Mouse (Mus musculus) midbrain, embryonic 10.5 days (tissue): Measurements from ENCODE around the gene Cnfn. TPM values are rescaled to one million over a fixed set of nuclear protein-coding genes. Genes with fewer than 3 reads are reported as not detected.

ENCODE experiments used
- DNase-seq: peaks from one replicate; pipeline ENCODE4 v3.0.0-alpha.2; 2017; ENCODE audit warnings: low spot score
- H3K27ac ChIP-seq: fragments of 300-500 bp; sonication (generic); replicated peaks from 2 replicates; pipeline ENCODE4 v1.5.1; 2016; ENCODE audit warnings: mild to moderate bottlenecking
- H3K27me3 ChIP-seq: fragments of 300-500 bp; sonication (generic); 2 replicates; pipeline ENCODE4 v1.6.1; 2016; ENCODE audit warnings: low read depth, mild to moderate bottlenecking; ENCODE audit not compliant: poor library complexity, severe bottlenecking
- H3K36me3 ChIP-seq: fragments of 300-500 bp; sonication (generic); 2 replicates; pipeline ENCODE4 v1.6.1; 2016; ENCODE audit warnings: mild to moderate bottlenecking, moderate library complexity
- H3K4me1 ChIP-seq: fragments of 300-500 bp; sonication (generic); 2 replicates; pipeline ENCODE4 v1.6.1; 2016
- H3K4me3 ChIP-seq: fragments of 300-500 bp; sonication (generic); 2 replicates; pipeline ENCODE4 v1.5.1; 2016; ENCODE audit warnings: mild to moderate bottlenecking, moderate library complexity
- H3K9me3 ChIP-seq: fragments of 300-500 bp; sonication (generic); replicated peaks from 2 replicates; pipeline ENCODE4 v1.6.1; 2016; ENCODE audit warnings: mild to moderate bottlenecking
- WGBS: fragments of 180-500 bp; shearing (Covaris S2); methylation state at CpG from one replicate; pipeline ENCODE4 v1.1.7; 2016; 5-methylcytosine and 5-hydroxymethylcytosine counted together
- polyA plus RNA-seq: library from polyadenylated mRNA; unstranded; fragments of >200 nt; fragmentation: Nextera tagmentation; extraction: Ambion mirVana; gene quantifications from 2 replicates; pipeline ENCODE4 v1.2.1, GENCODE M21; 2016

Gene Cnfn
- polyA plus RNA-seq, 1 experiment from 2014 or later, result not detected

GRCm38 (mm10) chr7:25377100-25377700 lies 7.7 kb upstream of the Cnfn start:
- Histone ChIP-seq H3K9me3 (no peaks in the 10 kb centered on the region), H3K4me1 (peaks cover 34% of the 10 kb centered on the region), H3K4me3 (peak overlapping the region; percentile 45), H3K36me3 (peaks cover 3% of the 10 kb centered on the region; the same call in 1 of the 2 replicates), H3K27ac (no peak overlapping the region), H3K27me3 (peaks cover 49% of the 10 kb centered on the region)
- 47% methylated on average over 8 of the region's 8 CpGs for WGBS
- no peak for DNase-seq

DNA sequence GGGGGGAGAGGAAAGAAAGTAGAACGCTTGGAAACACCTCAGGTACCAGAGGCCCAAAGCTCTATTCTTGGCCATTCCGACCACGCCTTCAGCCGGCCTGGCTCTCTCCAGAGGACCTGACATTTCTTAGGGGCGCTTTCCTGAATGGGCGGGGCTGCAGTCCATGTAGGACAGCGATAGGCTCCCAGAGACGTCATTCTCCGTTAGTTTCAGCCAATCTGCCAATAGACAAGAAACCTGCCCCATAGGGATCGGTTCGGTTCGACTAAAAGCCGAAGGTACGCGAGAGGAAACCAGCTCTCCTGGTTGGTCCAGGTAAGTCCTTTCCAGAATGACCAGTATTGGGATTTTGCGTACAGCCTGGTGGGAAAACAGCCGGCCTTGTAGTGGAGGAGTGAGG lies 7.0 kb upstream of the Cnfn start:
- Histone ChIP-seq H3K4me3 (peak overlapping the region; percentile 45), H3K4me1 (peaks cover 34% of the 10 kb centered on the region), H3K9me3 (no peaks in the 10 kb centered on the region), H3K36me3 (no peaks in the 10 kb centered on the region), H3K27ac (no peak overlapping the region), H3K27me3 (peaks cover 42% of the 10 kb centered on the region)
- WGBS, result 2% methylated on average over 17 of the region's 17 CpGs
- no peak for DNase-seq

GRCm38 (mm10) chr7:25372441-25372840 lies 2.9 kb upstream of the Cnfn start:
- DNase-seq, result no peak
- Histone ChIP-seq H3K27ac (no peak overlapping the region), H3K9me3 (no peaks in the 10 kb centered on the region), H3K27me3 (peaks cover 51% of the 10 kb centered on the region), H3K36me3 (no peaks in the 10 kb centered on the region), H3K4me1 (peaks cover 19% of the 10 kb centered on the region), H3K4me3 (no peak overlapping the region)
- WGBS, result 92% methylated on average over 5 of the region's 5 CpGs

GRCm38 (mm10) chr7:25368333-25368732 lies 1.2 kb downstream of the Cnfn start:
- Histone ChIP-seq H3K36me3 (peaks cover 14% of the 10 kb centered on the region), H3K27ac (no peak overlapping the region), H3K4me3 (no peak overlapping the region), H3K27me3 (peaks cover 71% of the 10 kb centered on the region), H3K9me3 (no peaks in the 10 kb centered on the region), H3K4me1 (peaks cover 22% of the 10 kb centered on the region)
- 20% methylated on average over 12 of the region's 12 CpGs for WGBS
- DNase-seq, result no peak

- Histone ChIP-seq H3K27me3 (peaks cover 71% of the 10 kb centered on the region), H3K4me3 (peak overlapping the region; percentile 20; the same call in 1 of the 2 replicates), H3K27ac (no peak overlapping the region), H3K4me1 (peaks cover 22% of the 10 kb centered on the region), H3K36me3 (peaks cover 20% of the 10 kb centered on the region), H3K9me3 (no peaks in the 10 kb centered on the region)
- WGBS, result 2% methylated on average over 33 of the region's 33 CpGs
- peak; percentile 35 for DNase-seq
Measured at GRCm38 (mm10) chr7:25367632-25368293, 1.8 kb downstream of the Cnfn start.

DNA sequence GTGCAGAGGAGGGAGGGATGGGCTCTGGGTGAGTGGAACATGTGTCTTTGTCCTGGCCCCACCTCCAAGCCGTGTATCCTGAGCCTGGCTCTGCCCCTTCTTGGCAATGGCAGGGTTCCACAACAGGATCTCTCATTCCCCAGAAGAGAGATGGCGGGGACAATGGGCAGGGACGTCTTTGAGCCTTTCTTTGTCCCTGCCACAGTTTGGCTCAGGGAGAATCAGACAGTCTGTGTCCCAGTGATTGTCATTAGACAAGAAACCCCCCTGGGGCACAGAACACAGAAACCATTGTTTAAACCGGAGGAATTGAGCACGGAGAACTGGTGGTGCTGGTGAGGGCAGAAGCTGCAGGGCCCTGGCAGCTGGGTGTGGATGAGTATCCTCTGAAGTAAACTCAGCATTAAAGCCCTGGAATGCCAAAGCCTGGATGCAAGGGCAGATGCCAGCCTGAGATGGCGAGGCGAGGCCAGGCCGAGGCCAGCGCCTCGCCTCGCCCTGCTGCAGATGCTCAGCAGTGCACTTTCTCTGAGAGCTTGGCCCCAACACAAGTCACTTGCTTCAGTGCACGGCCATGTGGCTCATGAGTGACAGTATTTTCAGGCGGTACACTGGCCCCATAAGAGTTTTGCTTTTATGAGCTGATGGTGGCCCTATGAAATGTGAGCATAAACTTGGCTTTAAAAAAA lies 3.4 kb downstream of the Cnfn start:
- 24% methylated on average over 13 of the region's 13 CpGs for whole genome bisulfite sequencing
- peaks cover 37% of the 10 kb centered on the region for H3K36me3 ChIP-seq
- peaks cover 69% of the 10 kb centered on the region for H3K27me3 ChIP-seq
- H3K9me3 ChIP-seq, result no peaks in the 10 kb centered on the region
- H3K27ac ChIP-seq, result peak overlapping the region; percentile 69
- peaks cover 22% of the 10 kb centered on the region for H3K4me1 ChIP-seq
- H3K4me3 ChIP-seq, result no peak overlapping the region
- no peak for DNase-seq

DNA sequence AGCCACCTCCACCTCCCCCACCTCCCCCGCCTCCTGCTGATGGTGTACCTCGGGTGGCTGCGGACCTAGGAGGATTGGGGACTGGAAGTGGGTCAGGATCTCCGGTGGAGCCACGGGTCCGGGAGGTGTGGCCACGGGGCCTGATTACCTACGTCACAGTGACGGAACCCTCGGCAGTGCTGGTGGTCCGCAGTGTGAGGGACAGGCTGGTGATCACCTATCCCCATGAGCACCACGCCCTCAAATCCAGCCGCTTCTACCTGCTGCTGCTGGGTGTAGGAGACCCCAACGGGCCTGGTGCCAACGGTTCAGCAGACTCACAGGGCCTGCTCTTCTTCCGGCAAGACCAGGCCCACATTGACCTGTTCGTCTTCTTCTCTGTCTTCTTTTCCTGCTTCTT lies 5.9 kb downstream of the Cnfn start:
- WGBS, result 94% methylated on average over 17 of the region's 17 CpGs
- H3K9me3 ChIP-seq, result no peaks in the 10 kb centered on the region
- H3K27ac ChIP-seq, result no peak overlapping the region
- peaks cover 61% of the 10 kb centered on the region for H3K36me3 ChIP-seq
- no peak for DNase-seq
- H3K4me1 ChIP-seq, result peaks cover 25% of the 10 kb centered on the region
- H3K4me3 ChIP-seq, result no peak overlapping the region
- H3K27me3 ChIP-seq, result peaks cover 45% of the 10 kb centered on the region

DNA sequence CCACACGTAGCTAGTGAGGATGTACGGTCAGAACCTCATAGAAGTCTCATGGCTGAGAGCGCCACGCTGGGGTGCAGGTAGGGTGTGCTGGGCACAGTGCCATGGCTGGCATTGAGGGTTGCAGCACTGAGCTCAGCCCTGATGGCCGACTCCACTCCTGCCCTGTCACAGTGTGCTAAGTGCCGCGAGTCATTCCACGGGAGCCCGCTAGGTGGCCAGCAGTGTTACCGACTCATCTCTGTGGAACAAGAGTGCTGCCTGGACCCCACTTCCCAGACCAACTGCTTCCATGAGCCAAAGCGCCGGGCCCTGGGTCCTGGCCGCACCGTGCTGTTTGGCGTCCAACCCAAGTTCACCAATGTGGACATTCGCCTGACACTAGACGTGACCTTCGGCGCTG lies 6.4 kb downstream of the Cnfn start:
- WGBS, result 91% methylated on average over 19 of the region's 19 CpGs
- Histone ChIP-seq H3K27me3 (peaks cover 40% of the 10 kb centered on the region), H3K36me3 (peaks cover 66% of the 10 kb centered on the region), H3K4me1 (peaks cover 28% of the 10 kb centered on the region), H3K9me3 (no peaks in the 10 kb centered on the region), H3K4me3 (no peak overlapping the region), H3K27ac (no peak overlapping the region)
- DNase-seq, result no peak

GRCm38 (mm10) chr7:25358721-25359206 lies 10.8 kb downstream of the Cnfn start:
- Histone ChIP-seq H3K4me3 (no peak overlapping the region), H3K36me3 (peaks cover 98% of the 10 kb centered on the region), H3K27ac (peak overlapping the region; percentile 52), H3K4me1 (peaks cover 9% of the 10 kb centered on the region), H3K9me3 (no peaks in the 10 kb centered on the region), H3K27me3 (no peaks in the 10 kb centered on the region)
- no peak for DNase-seq
- WGBS, result 83% methylated on average over 19 of the region's 19 CpGs

DNA sequence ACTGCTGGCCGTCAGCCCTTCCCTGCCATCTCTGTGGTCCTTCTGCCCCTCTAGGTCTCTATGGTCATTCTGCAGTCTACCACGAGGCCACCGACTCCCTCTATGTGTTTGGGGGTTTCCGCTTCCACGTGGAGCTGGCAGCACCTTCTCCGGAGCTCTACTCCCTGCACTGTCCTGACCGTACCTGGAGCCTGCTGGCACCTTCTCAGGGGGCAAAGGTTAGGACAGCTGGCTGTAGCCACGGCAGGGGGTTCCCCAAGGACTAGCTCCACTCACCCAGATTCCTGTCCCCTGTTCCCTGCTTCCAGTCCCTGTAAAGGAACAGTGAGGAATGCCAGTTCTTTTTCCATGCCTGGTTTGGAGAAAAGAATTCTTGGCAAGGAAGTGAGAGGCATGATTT lies 20.7 kb downstream of the Cnfn start:
- Histone ChIP-seq H3K36me3 (peaks cover 90% of the 10 kb centered on the region), H3K27me3 (no peaks in the 10 kb centered on the region), H3K9me3 (peaks cover 23% of the 10 kb centered on the region), H3K4me3 (no peak overlapping the region), H3K4me1 (no peaks in the 10 kb centered on the region), H3K27ac (no peak overlapping the region)
- no peak for DNase-seq
- WGBS, result 88% methylated on average over 8 of the region's 8 CpGs

DNA sequence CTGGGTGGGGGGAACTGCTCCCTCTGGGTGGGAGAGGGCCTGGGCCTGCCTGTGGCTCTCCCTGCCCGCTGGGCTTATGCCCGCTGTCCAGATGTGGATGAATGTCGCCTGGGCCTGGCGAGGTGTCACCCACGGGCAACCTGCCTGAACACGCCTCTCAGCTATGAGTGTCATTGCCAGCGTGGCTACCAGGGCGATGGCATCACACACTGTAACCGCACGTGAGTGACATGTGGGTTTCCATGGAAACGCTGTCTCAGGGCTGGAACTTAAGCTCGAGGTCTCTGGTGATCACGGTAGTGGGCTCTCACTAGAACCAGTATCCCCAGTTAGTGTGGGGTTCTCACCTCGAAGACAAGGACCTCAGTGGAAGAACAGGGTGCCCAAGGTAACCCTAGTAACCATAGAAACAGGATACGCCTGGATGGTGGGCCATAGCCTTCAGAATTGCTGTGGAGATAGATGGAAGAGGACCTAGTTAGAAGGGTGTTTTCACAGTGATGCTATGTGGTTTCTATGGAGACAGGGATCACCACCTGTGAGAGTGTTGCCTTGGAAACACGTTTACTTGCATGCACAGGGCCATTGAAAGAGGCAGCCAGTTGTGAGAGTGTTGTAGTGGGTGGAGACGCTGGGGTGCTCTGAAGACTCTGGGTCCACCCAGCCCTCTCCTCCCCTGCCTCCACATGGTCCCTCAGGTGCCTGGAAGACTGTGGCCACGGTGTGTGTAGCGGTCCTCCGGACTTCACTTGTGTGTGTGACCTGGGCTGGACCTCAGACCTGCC lies 28.3 kb downstream of the Cnfn start:
- Histone ChIP-seq H3K27me3 (no peaks in the 10 kb centered on the region), H3K4me1 (peaks cover 10% of the 10 kb centered on the region), H3K36me3 (peaks cover 82% of the 10 kb centered on the region), H3K9me3 (no peaks in the 10 kb centered on the region), H3K27ac (no peak overlapping the region; the same call in 1 of the 2 replicates), H3K4me3 (no peak overlapping the region)
- DNase-seq, result no peak
- WGBS, result 84% methylated on average over 20 of the region's 20 CpGs

DNA sequence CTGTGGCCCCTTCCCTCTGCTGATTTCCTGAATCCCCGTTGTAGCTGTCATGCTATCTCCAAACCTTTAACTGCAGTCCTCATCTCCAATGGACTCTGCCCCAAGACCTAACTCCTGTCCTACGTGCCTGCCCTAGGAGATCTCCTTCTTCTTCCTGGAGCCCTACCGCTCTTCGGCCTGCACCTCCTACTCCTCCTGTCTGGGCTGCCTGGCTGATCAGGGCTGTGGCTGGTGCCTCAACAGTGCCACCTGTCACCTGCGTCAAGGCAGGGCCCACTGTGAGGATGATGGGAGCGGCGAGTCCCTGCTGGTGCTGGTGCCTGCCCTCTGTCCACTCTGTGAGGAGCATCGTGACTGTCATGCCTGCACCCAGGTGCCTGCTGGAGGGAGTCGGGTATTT lies 30.2 kb downstream of the Cnfn start:
- 92% methylated on average over 9 of the region's 9 CpGs for WGBS
- no peak overlapping the region for H3K4me3 ChIP-seq
- H3K27me3 ChIP-seq, result no peaks in the 10 kb centered on the region
- no peak overlapping the region for H3K27ac ChIP-seq
- H3K4me1 ChIP-seq, result peaks cover 10% of the 10 kb centered on the region
- DNase-seq, result no peak
- H3K36me3 ChIP-seq, result peaks cover 89% of the 10 kb centered on the region
- no peaks in the 10 kb centered on the region for H3K9me3 ChIP-seq
